Mouse (Mus musculus) layer of hippocampus, adult 9-10 months (tissue): ENCODE measurements around the gene Zfp488.

Experiments used
- DNase-seq: peaks from one replicate; pipeline ENCODE4 v3.0.0; 2022; ENCODE audit warnings: low spot score

The Zfp488 gene

GRCm38 (mm10) chr14:33978604-33979059 lies at the start of gene Zfp488:
TSS of gene Zfp488 (minus strand) at chr14:33978764.
- no peak for DNase-seq

- DNase-seq = no peak
Observed at GRCm38 (mm10) chr14:34026710-34027109, 48.1 kb upstream of the Zfp488 start.

- no peak for DNase-seq
Observed at GRCm38 (mm10) chr14:34016938-34017337, 38.4 kb upstream of the Zfp488 start.

GRCm38 (mm10) chr14:34016381-34016780 lies 37.8 kb upstream of the Zfp488 start, which contains the start of gene Gm5460:
TSS of gene Gm5460 (plus strand) at chr14:34016758.
- DNase-seq = no peak

- DNase-seq = no peak
Observed at GRCm38 (mm10) chr14:34015063-34015462, 36.5 kb upstream of the Zfp488 start, which contains the start of gene Gm30083. TSS of gene Gm30083 (minus strand) at chr14:34015182.

- no peak for DNase-seq
Observed at GRCm38 (mm10) chr14:34002358-34002757, 23.8 kb upstream of the Zfp488 start.

- DNase-seq = no peak
Observed at GRCm38 (mm10) chr14:34001445-34001844, 22.9 kb upstream of the Zfp488 start.

GRCm38 (mm10) chr14:34000076-34000475 lies 21.5 kb upstream of the Zfp488 start:
- DNase-seq = no peak

GRCm38 (mm10) chr14:33997427-33997826 lies 18.9 kb upstream of the Zfp488 start:
- DNase-seq = no peak

- DNase-seq = no peak
Observed at GRCm38 (mm10) chr14:33993521-33994289, 15.1 kb upstream of the Zfp488 start.

- DNase-seq = no peak
Observed at GRCm38 (mm10) chr14:33993051-33993450, 14.5 kb upstream of the Zfp488 start.

- no peak for DNase-seq
Observed at GRCm38 (mm10) chr14:33991971-33992370, 13.4 kb upstream of the Zfp488 start.

GRCm38 (mm10) chr14:33989201-33989600 lies 10.6 kb upstream of the Zfp488 start:
- DNase-seq = no peak

GRCm38 (mm10) chr14:33977748-33978147 lies 816 bp downstream of the Zfp488 start:
- no peak for DNase-seq

GRCm38 (mm10) chr14:33974752-33975151 lies 3.8 kb downstream of the Zfp488 start:
- no peak for DNase-seq

- DNase-seq = no peak
Observed at GRCm38 (mm10) chr14:33972679-33973078, 5.9 kb downstream of the Zfp488 start.

- DNase-seq = no peak
Observed at GRCm38 (mm10) chr14:33965675-33966074, 12.9 kb downstream of the Zfp488 start.

- DNase-seq = peak; percentile 31
Observed at GRCm38 (mm10) chr14:33959341-33959740, 19.2 kb downstream of the Zfp488 start.

GRCm38 (mm10) chr14:33958841-33959240 lies 19.7 kb downstream of the Zfp488 start:
- no peak for DNase-seq

- no peak for DNase-seq
Observed at GRCm38 (mm10) chr14:33958186-33958585, 20.4 kb downstream of the Zfp488 start.

GRCm38 (mm10) chr14:33956055-33956454 lies 22.5 kb downstream of the Zfp488 start:
- DNase-seq = no peak

- no peak for DNase-seq
Observed at GRCm38 (mm10) chr14:33953761-33954160, 24.8 kb downstream of the Zfp488 start, which contains the start of gene Rbp3. TSS of gene Rbp3 (plus strand) at chr14:33954003.

GRCm38 (mm10) chr14:33952233-33952981 lies 26.2 kb downstream of the Zfp488 start:
- no peak for DNase-seq
